ENCODE assay signal across 8 mouse cellular contexts in genomic region chr5:64803720-64804462, GRCm38 (mm10). TPM values are rescaled to one million over a fixed set of nuclear protein-coding genes. Genes with fewer than 3 reads are reported as not detected.
A peak's percentile ranks its signal among the peaks of the same experiment; 100 is the strongest.
DNase-seq lines count a peak whose midpoint lies in the region; ATAC-seq and TF ChIP-seq lines count a peak whose summit lies in the region.

No protein-coding gene starts in this region.

- peaks cover 12% of the 10 kb centered on the region for H3K9me3 ChIP-seq in megakaryocyte, embryonic 14.5 days
- peaks cover 6% of the 10 kb centered on the region; the same call in 1 of the 2 replicates for H3K9me3 ChIP-seq in forebrain, embryonic 10.5 days
- H3K9me3 ChIP-seq in hindbrain, postnatal 0 days (ENCODE audit: low read length), result no peaks in the 10 kb centered on the region
- no peaks in the 10 kb centered on the region for H3K9me3 ChIP-seq in liver, postnatal 0 days (ENCODE audit: low read length)
- H3K9me3 ChIP-seq in neural tube, embryonic 15.5 days (replicated peaks), result no peaks in the 10 kb centered on the region

- peak; percentile 50 to 68 for DNase-seq in adrenal gland, postnatal 36 days
- DNase-seq in forebrain, embryonic 10.5 days (ENCODE audit: extremely low spot score, low spot score), result peak; percentile 73
- peak; percentile 76 for DNase-seq in hindbrain, postnatal 0 days (ENCODE audit: low spot score)
- peak; percentile 71 for DNase-seq in liver, postnatal 0 days

- peak overlapping the region; percentile 99 for H3K27ac ChIP-seq in forebrain, embryonic 10.5 days
- peak overlapping the region; percentile 95 for H3K27ac ChIP-seq in hindbrain, postnatal 0 days
- peak overlapping the region; percentile 99 for H3K27ac ChIP-seq in liver, postnatal 0 days (ENCODE audit: low read depth)
- H3K27ac ChIP-seq in neural tube, embryonic 15.5 days (replicated peaks), result peak overlapping the region; percentile 89

- H3K9ac ChIP-seq in hindbrain, postnatal 0 days (replicated peaks; ENCODE audit: low read length), result peak overlapping the region; percentile 89
- peak overlapping the region; percentile 99 for H3K9ac ChIP-seq in liver, postnatal 0 days (replicated peaks)
- H3K9ac ChIP-seq in neural tube, embryonic 15.5 days (replicated peaks), result peak overlapping the region; percentile 76

- WGBS in forebrain, embryonic 10.5 days, result under 1% methylated on average over 68 of the region's 69 CpGs
- WGBS in hindbrain, postnatal 0 days, result under 1% methylated on average over 60 of the region's 69 CpGs
- WGBS in liver, postnatal 0 days (ENCODE audit: insufficient replicate concordance), result 0% methylated on average over 55 of the region's 69 CpGs
- under 1% methylated on average over 65 of the region's 69 CpGs for WGBS in neural tube, embryonic 15.5 days

- TF ChIP-seq EP300 in liver, postnatal 0 days (IDR thresholded peaks at IDR 0.05; ENCODE audit: low read depth), result no peak

- peak overlapping the region; percentile 96 for H3K4me3 ChIP-seq in megakaryocyte, embryonic 14.5 days (replicated peaks)
- peak overlapping the region; percentile 93 for H3K4me3 ChIP-seq in forebrain, embryonic 10.5 days
- peak overlapping the region; percentile 87 for H3K4me3 ChIP-seq in hindbrain, postnatal 0 days (ENCODE audit: low read length)
- peak overlapping the region; percentile 86 for H3K4me3 ChIP-seq in liver, postnatal 0 days (ENCODE audit: low read depth, low read length)
- H3K4me3 ChIP-seq in neural tube, embryonic 15.5 days (replicated peaks), result peak overlapping the region; percentile 86

- H3K4me2 ChIP-seq in hindbrain, postnatal 0 days (ENCODE audit: low read depth, low read length), result peak overlapping the region; percentile 81
- H3K4me2 ChIP-seq in liver, postnatal 0 days (ENCODE audit: low read depth, low read length), result peak overlapping the region; percentile 92
- peak overlapping the region; percentile 80 for H3K4me2 ChIP-seq in neural tube, embryonic 15.5 days

- peak; percentile 41 for TF ChIP-seq CTCF in hindbrain, postnatal 0 days (IDR thresholded peaks at IDR 0.05; ENCODE audit: low read depth)
- no peak for TF ChIP-seq CTCF in liver, postnatal 0 days (IDR thresholded peaks at IDR 0.05; ENCODE audit: low read depth)

- H3K27me3 ChIP-seq in megakaryocyte, embryonic 14.5 days (replicated peaks), result peaks cover 2% of the 10 kb centered on the region
- no peaks in the 10 kb centered on the region for H3K27me3 ChIP-seq in forebrain, embryonic 10.5 days (ENCODE audit: poor library complexity, severe bottlenecking)
- no peaks in the 10 kb centered on the region for H3K27me3 ChIP-seq in hindbrain, postnatal 0 days (ENCODE audit: insufficient read depth, low read length)
- no peaks in the 10 kb centered on the region for H3K27me3 ChIP-seq in liver, postnatal 0 days (ENCODE audit: insufficient read depth, low read length)
- H3K27me3 ChIP-seq in neural tube, embryonic 15.5 days (replicated peaks), result no peaks in the 10 kb centered on the region

- peaks cover 4% of the 10 kb centered on the region for H3K36me3 ChIP-seq in megakaryocyte, embryonic 14.5 days (replicated peaks; ENCODE audit: low read length)
- H3K36me3 ChIP-seq in forebrain, embryonic 10.5 days (replicated peaks), result peaks cover 18% of the 10 kb centered on the region
- no peaks in the 10 kb centered on the region for H3K36me3 ChIP-seq in hindbrain, postnatal 0 days (ENCODE audit: insufficient read depth, low read length)
- peaks cover 8% of the 10 kb centered on the region for H3K36me3 ChIP-seq in liver, postnatal 0 days (replicated peaks; ENCODE audit: insufficient read depth, low read length)
- H3K36me3 ChIP-seq in neural tube, embryonic 15.5 days, result no peaks in the 10 kb centered on the region

- ATAC-seq in megakaryocyte, adult 5-6 weeks (ENCODE audit: poor library complexity, severe bottlenecking), result no peak
- peak; percentile 4; the same call in 1 of the 2 replicates for ATAC-seq in hindbrain, postnatal 0 days
- ATAC-seq in liver, postnatal 0 days, result no peak
- ATAC-seq in neural tube, embryonic 15.5 days (ENCODE audit: low FRiP score), result peak; percentile 21; the same call in 1 of the 2 replicates
- no peak for ATAC-seq in inflammation-experienced regulatory T-cells, adult 6 months

- H3K4me1 ChIP-seq in megakaryocyte, embryonic 14.5 days, result peaks cover 60% of the 10 kb centered on the region
- H3K4me1 ChIP-seq in forebrain, embryonic 10.5 days, result peaks cover 70% of the 10 kb centered on the region
- H3K4me1 ChIP-seq in hindbrain, postnatal 0 days (ENCODE audit: insufficient read depth, low read length), result no peaks in the 10 kb centered on the region; the same call in 1 of the 2 replicates
- H3K4me1 ChIP-seq in liver, postnatal 0 days (ENCODE audit: insufficient read depth), result peaks cover 28% of the 10 kb centered on the region
- peaks cover 35% of the 10 kb centered on the region for H3K4me1 ChIP-seq in neural tube, embryonic 15.5 days

RNA-seq across cellular contexts. Expression of gene Klf3, which starts 0.7 kb away (rescaled TPM):
- polyA plus RNA-seq in megakaryocyte, embryonic 14.5 days (2012; ENCODE audit: insufficient read depth, low replicate concordance), result 73.1 and 120 TPM in 2 replicates
- total RNA-seq in megakaryocyte, adult 5-6 weeks (2015), result 114 and 119 TPM in 2 replicates
- total RNA-seq in megakaryocyte, adult 5-6 weeks (2017), result 43.4 and 55.4 TPM in 2 replicates
- total RNA-seq in adrenal gland, postnatal 36 days (2021), result 10 to 100 TPM; 56.1 to 68.3 TPM
- 43.0 and 50.0 TPM in 2 replicates for polyA plus RNA-seq in forebrain, embryonic 10.5 days (2016; fragmentation: Nextera tagmentation; extraction: Ambion mirVana)
- total RNA-seq in hindbrain, postnatal 0 days (2014; rRNA removed), result 22.6 and 22.9 TPM in 2 replicates
- polyA plus RNA-seq in hindbrain, postnatal 0 days (2015; fragmentation: Nextera tagmentation; extraction: Ambion mirVana), result 37.1 and 37.5 TPM in 2 replicates
- polyA plus RNA-seq in liver, postnatal 0 days (2015; fragmentation: Nextera tagmentation; extraction: Ambion mirVana), result 63.5 and 65.7 TPM in 2 replicates
- 16.6 and 32.0 TPM in 2 replicates for polyA plus RNA-seq in neural tube, embryonic 15.5 days (2015; fragmentation: Nextera tagmentation; extraction: Ambion mirVana)
- polyA plus RNA-seq in inflammation-experienced regulatory T-cells, adult 6 months (2017; shearing (Covaris generic)), result 10 to 100 TPM; 46.7 to 93.5 (median 83.6) TPM

Comparison
In these comparisons a context has a peak if more than half of its experiments do, and no peak if none do; other contexts are left out.
1. ATAC-seq: peak in hindbrain, postnatal 0 days (single experiment) and neural tube, embryonic 15.5 days (single experiment); none in megakaryocyte, adult 5-6 weeks (single experiment), liver, postnatal 0 days (single experiment) and inflammation-experienced regulatory T-cells, adult 6 months (single experiment).
2. Peak in every context shown above with its lines, with median percentiles within 50 percentile points of each other: H3K4me3 ChIP-seq, DNase-seq, H3K27ac ChIP-seq, H3K4me2 ChIP-seq and H3K9ac ChIP-seq.